Mouse (Mus musculus): Measurements from ENCODE around the gene Ppfibp2.

DNA sequence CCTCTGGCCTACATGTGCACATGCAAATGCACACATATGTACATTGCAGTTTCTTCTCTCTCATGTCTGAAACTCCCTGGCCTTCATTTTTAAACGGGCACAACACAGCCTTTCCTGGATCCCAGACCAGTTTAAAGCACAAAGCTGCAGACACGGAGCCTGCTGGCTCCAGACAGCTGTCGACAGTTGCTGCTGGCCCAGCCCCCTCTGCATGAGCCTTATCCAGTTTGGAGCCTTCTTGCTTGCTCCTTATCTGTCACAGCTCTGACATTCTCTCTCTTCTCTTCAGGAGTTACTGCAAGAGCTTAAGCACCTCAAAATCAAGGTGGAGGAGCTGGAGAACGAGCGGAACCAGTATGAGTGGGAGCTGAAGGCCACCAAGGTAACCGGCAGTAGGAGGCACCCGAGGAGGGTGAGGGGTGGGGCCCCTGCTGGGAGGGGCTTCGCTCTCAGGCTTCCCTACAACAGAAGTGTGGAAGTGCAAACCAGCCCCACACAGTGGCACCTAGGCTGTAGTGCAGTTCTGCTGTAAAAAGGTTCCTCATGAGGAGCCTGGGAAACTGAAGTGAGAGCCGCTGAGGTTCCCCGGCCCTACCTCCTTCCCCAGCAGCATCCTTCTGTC, 113.6 kb downstream of the Ppfibp2 start:
- TF ChIP-seq POLR2A (IDR thresholded peaks at IDR 0.05; ENCODE audit: insufficient read length, low read depth): no peak
- no peak for TF ChIP-seq E2F4 (IDR thresholded peaks at IDR 0.05; ENCODE audit: insufficient read depth)
- no peak for TF ChIP-seq REST (IDR thresholded peaks at IDR 0.05; ENCODE audit: insufficient read depth, insufficient read length)
- TF ChIP-seq MAX (IDR thresholded peaks at IDR 0.05; ENCODE audit: low read depth): no peak
- no peak for TF ChIP-seq TCF12 (IDR thresholded peaks at IDR 0.05; ENCODE audit: insufficient read depth, poor library complexity, severe bottlenecking)
- TF ChIP-seq POLR2AphosphoS2 (IDR thresholded peaks at IDR 0.05; ENCODE audit: insufficient read length, low read depth): no peak
- no peak for TF ChIP-seq USF1 (IDR thresholded peaks at IDR 0.05; ENCODE audit: low read depth)
- TF ChIP-seq CEBPB (IDR thresholded peaks at IDR 0.05; ENCODE audit: insufficient read depth, poor library complexity, severe bottlenecking): no peak
- no peak for TF ChIP-seq MYOD1 (IDR thresholded peaks at IDR 0.05; ENCODE audit: control insufficient read depth in 1 of 3, insufficient read length in 2 of 3, low read depth in 2 of 3)
- no peak for TF ChIP-seq SRF (IDR thresholded peaks at IDR 0.05; ENCODE audit: control insufficient read depth, insufficient read length, low read depth)
